Mouse (Mus musculus): ENCODE data around the gene Rnf31. TPM values are rescaled to one million over a fixed set of nuclear protein-coding genes. Genes with fewer than 3 reads are reported as not detected.

Rnf31 gene
- polyA plus RNA-seq, 1 experiment, result 24.7 TPM

DNA sequence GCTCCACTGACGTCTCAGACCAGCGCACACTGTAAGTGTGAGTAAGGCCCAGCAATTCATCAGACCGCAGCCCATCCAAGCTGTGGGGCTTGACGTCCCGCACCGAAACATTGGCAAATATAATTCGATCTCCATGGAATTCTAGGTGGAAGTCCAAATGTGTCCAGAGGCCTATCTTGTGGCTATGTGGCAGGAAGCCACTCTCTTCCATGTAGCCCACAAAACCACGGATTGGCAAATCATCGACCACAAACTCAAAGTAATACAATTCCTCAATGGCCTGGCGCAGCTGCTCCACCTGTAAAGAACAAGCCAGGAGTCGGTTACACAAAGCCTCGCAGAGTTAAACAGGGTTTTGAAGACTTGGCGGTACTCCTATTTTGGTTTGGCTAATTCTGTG, 49.8 kb downstream of the Rnf31 start:
- H3K4me1 ChIP-seq (ENCODE audit: control insufficient read depth, insufficient read depth, low read length), result no peaks in the 10 kb centered on the region
- no peak overlapping the region for H3K27ac ChIP-seq (ENCODE audit: insufficient read depth, low read length)
- H3K4me3 ChIP-seq (ENCODE audit: insufficient read depth, low read length), result no peak overlapping the region
- no peak for TF ChIP-seq POLR2A (IDR thresholded peaks at IDR 0.05; ENCODE audit: low read depth, low read length)
- TF ChIP-seq CTCF (IDR thresholded peaks at IDR 0.05; ENCODE audit: borderline replicate concordance, insufficient read depth, low read length), result no peak

DNA sequence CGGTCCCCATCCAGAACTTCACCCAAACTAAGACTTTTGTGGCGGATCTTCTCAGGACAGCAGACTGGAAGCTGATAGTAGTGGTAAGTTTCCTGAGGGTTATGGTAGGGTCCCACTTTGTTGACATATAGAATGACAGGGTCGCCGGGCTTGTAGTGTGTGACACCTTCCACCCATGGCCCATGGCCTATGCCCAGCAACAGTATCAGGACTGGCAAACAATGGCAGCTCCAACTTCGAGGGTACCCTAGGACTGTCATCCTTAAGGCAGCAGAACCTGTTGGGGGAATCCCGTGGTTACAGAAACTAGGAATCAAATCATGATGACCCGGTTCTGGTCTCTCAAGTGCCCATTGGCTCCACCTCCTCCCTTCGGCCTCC, 51.2 kb downstream of the Rnf31 start:
- TF ChIP-seq POLR2A (IDR thresholded peaks at IDR 0.05; ENCODE audit: low read depth, low read length) (no peak), CTCF (IDR thresholded peaks at IDR 0.05; ENCODE audit: borderline replicate concordance, insufficient read depth, low read length) (no peak)
- Histone ChIP-seq H3K27ac (ENCODE audit: insufficient read depth, low read length) (peak overlapping the region; percentile 92), H3K4me1 (ENCODE audit: control insufficient read depth, insufficient read depth, low read length) (no peaks in the 10 kb centered on the region), H3K4me3 (ENCODE audit: insufficient read depth, low read length) (peak overlapping the region; percentile 83)

DNA sequence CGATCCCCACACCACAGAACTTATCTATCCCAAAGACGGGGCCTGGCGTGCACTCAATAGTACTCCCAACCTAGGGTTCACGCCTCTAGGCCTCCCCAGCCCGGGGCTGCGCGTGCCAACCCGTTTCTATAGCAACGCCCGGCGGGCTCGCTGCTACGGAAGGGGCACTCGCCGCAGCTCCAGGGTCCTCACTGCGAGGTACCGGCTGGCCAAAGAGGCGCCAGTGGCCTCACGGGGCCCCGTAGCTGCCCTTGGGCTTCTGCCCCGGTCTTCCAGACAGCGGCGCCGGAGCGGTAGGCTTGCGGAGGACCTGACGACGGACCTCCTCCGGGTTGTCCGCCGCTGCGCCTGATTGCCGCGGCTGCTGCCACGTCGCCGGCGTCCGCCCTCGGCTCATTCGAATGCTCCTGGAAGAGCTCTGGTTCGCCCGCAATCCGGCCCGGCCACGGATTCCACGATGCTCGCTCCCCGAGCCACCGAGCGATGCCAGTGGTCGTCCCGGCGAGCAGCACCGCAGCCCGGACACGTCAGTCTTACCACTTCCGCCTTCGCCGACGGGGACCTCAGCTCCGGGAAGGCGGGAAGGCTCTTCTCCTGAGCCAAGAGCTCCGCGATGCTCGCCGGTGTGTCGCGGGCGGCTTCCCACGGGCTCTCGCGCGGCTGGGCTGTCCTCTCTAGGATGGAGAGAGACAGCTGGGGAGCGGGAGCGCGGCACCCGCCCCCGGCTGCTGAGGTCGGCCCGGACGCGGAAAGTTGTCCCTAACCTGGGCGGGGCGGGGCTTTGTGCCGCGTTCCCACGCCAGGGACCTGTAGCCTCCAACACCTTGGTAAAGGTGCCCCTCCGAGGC, 51.8 kb downstream of the Rnf31 start, which contains the start of gene Tm9sf1:
Gene Tm9sf1, minus strand, starts transcription at position 747 of the 848 bp plus-strand sequence.
- peak within 1 kb of the TSS; percentile 83 for H3K4me3 ChIP-seq (ENCODE audit: insufficient read depth, low read length)
- H3K4me1 ChIP-seq (ENCODE audit: control insufficient read depth, insufficient read depth, low read length), result no peaks in the 10 kb centered on the region
- H3K27ac ChIP-seq (ENCODE audit: insufficient read depth, low read length), result peak within 1 kb of the TSS; percentile 92
- TF ChIP-seq CTCF (IDR thresholded peaks at IDR 0.05; ENCODE audit: borderline replicate concordance, insufficient read depth, low read length), result no peak
- TF ChIP-seq POLR2A (IDR thresholded peaks at IDR 0.05; ENCODE audit: low read depth, low read length), result peak; percentile 49

DNA sequence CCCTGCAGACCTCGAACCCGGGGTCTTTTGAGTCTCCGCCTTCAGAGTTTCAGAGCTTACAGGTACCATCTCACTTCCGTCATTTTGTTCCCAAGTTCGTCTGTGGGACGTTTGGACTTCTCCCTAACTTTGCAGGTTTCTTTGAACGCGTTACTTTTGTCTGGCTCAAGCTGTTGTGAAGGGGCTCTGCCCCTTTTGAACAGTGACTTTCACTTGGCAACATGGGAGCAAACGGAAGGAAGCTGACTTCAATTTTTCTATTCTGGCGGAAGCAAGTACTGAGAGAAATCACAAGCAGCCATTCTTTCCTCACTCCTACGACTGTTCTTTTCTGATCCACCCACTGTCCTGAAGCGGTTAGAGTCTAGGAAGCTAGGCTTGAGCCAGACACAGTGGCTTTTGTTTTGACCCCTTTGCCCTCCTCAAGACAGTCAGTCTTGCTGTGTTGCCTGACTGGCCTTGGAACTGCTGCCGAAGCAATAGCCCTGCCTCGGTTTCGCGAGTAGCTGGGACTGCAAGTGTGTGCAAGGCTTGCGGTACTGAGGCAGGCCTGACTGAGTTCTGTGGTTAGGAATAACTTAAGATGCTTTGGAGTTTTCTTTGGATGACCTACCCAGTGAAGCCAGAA, 52.9 kb downstream of the Rnf31 start:
- no peaks in the 10 kb centered on the region for H3K4me1 ChIP-seq (ENCODE audit: control insufficient read depth, insufficient read depth, low read length)
- TF ChIP-seq CTCF (IDR thresholded peaks at IDR 0.05; ENCODE audit: borderline replicate concordance, insufficient read depth, low read length), result no peak
- no peak for TF ChIP-seq POLR2A (IDR thresholded peaks at IDR 0.05; ENCODE audit: low read depth, low read length)
- peak overlapping the region; percentile 4; the same call in 1 of the 2 replicates for H3K27ac ChIP-seq (ENCODE audit: insufficient read depth, low read length)
- H3K4me3 ChIP-seq (ENCODE audit: insufficient read depth, low read length), result peak overlapping the region; percentile 83

DNA sequence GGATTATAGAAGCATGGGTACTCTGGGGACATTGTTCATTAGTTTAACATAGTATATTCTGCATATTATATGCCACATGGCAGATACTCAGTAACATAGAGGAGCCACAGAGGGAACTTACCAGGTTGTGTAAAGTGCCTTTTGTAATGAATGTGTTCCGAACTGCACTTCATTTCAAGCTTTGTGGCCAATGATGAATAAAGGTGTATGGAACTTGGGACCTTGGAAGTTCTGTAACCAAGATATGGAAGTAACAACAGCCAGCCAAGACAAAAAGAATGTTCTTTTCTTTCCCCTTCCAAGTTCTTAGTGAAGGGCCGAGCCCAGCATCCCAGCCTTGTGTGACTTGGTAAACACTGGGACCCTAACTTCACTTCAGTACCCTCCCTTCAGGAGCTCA, 58.4 kb downstream of the Rnf31 start, which contains the start of gene Tssk4:
Gene Tssk4, plus strand, starts transcription at position 301 of the 400 bp plus-strand sequence.
- H3K4me1 ChIP-seq (ENCODE audit: control insufficient read depth, insufficient read depth, low read length), result no peaks in the 10 kb centered on the region
- H3K27ac ChIP-seq (ENCODE audit: insufficient read depth, low read length), result no peak within 1 kb of the TSS
- TF ChIP-seq CTCF (IDR thresholded peaks at IDR 0.05; ENCODE audit: borderline replicate concordance, insufficient read depth, low read length), result no peak
- no peak for TF ChIP-seq POLR2A (IDR thresholded peaks at IDR 0.05; ENCODE audit: low read depth, low read length)
- H3K4me3 ChIP-seq (ENCODE audit: insufficient read depth, low read length), result no peak within 1 kb of the TSS

DNA sequence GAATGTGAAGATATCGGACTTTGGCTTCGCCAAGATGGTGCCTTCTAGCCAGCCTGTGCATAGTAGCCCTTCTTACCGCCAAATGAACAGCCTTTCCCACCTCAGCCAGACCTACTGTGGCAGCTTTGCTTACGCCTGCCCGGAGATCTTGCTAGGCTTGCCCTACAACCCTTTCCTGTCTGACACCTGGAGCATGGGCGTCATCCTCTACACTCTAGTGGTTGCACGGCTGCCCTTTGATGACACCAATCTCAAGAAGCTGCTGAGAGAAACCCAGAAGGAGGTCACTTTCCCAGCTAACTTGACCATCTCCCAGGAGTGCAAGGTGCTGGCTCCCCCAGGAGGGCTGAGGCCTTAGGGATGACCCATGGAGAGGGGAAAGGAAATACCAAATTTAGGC, 60.0 kb downstream of the Rnf31 start:
- no peak for TF ChIP-seq CTCF (IDR thresholded peaks at IDR 0.05; ENCODE audit: borderline replicate concordance, insufficient read depth, low read length)
- no peak for TF ChIP-seq POLR2A (IDR thresholded peaks at IDR 0.05; ENCODE audit: low read depth, low read length)
- H3K4me1 ChIP-seq (ENCODE audit: control insufficient read depth, insufficient read depth, low read length), result no peaks in the 10 kb centered on the region
- H3K4me3 ChIP-seq (ENCODE audit: insufficient read depth, low read length), result no peak overlapping the region
- H3K27ac ChIP-seq (ENCODE audit: insufficient read depth, low read length), result no peak overlapping the region

Other genes starting within 250 kb of the Rnf31 start
- gene Dhrs4, start 113.0 kb upstream of the Rnf31 start, polyA plus RNA-seq (2011; ENCODE audit: insufficient read length, low read depth, missing spikeins), result 39.6 and 51.8 TPM in 2 replicates
- 0.77 and 2.9 TPM in 2 replicates for gene Carmil3, start 101.1 kb upstream of the Rnf31 start, polyA plus RNA-seq (2011; ENCODE audit: insufficient read length, low read depth, missing spikeins)
- not detected in 2 replicates for gene Cpne6, start 81.3 kb upstream of the Rnf31 start, polyA plus RNA-seq (2011; ENCODE audit: insufficient read length, low read depth, missing spikeins)
- gene Nrl, start 66.7 kb upstream of the Rnf31 start, polyA plus RNA-seq (2011; ENCODE audit: insufficient read length, low read depth, missing spikeins), result not detected in 2 replicates
- 120 and 151 TPM in 2 replicates for gene Pck2, start 51.4 kb upstream of the Rnf31 start, polyA plus RNA-seq (2011; ENCODE audit: insufficient read length, low read depth, missing spikeins)
- 19.4 and 20.7 TPM in 2 replicates for gene Dcaf11, start 31.7 kb upstream of the Rnf31 start, polyA plus RNA-seq (2011; ENCODE audit: insufficient read length, low read depth, missing spikeins)
- gene A730061H03Rik, start 31.3 kb upstream of the Rnf31 start, polyA plus RNA-seq (2011; ENCODE audit: insufficient read length, low read depth, missing spikeins), result not detected in 2 replicates
- gene Fitm1, start 16.1 kb upstream of the Rnf31 start, polyA plus RNA-seq (2011; ENCODE audit: insufficient read length, low read depth, missing spikeins), result not detected in 2 replicates
- gene Psme1, start 13.6 kb upstream of the Rnf31 start, polyA plus RNA-seq (2011; ENCODE audit: insufficient read length, low read depth, missing spikeins), result 87.2 and 116 TPM in 2 replicates
- 8.9 and 10.0 TPM in 2 replicates for gene Emc9, start 6.4 kb upstream of the Rnf31 start, polyA plus RNA-seq (2011; ENCODE audit: insufficient read length, low read depth, missing spikeins)
- gene Psme2, start 595 bp upstream of the Rnf31 start, polyA plus RNA-seq (2011; ENCODE audit: insufficient read length, low read depth, missing spikeins), result 169 and 242 TPM in 2 replicates
- 24.2 and 33.2 TPM in 2 replicates for gene Irf9, start 11.9 kb downstream of the Rnf31 start, polyA plus RNA-seq (2011; ENCODE audit: insufficient read length, low read depth, missing spikeins)
- 0.65 TPM in 1 of 2 replicates, not detected in the other for gene Rec8, start 26.3 kb downstream of the Rnf31 start, polyA plus RNA-seq (2011; ENCODE audit: insufficient read length, low read depth, missing spikeins)
- 131 and 143 TPM in 2 replicates for gene Ipo4, start 44.2 kb downstream of the Rnf31 start, polyA plus RNA-seq (2011; ENCODE audit: insufficient read length, low read depth, missing spikeins)
- 13.1 and 22.2 TPM in 2 replicates for gene Gm49378, start 46.2 kb downstream of the Rnf31 start, polyA plus RNA-seq (2011; ENCODE audit: insufficient read length, low read depth, missing spikeins)
- 77.1 and 90.9 TPM in 2 replicates for gene Tm9sf1, start 52.1 kb downstream of the Rnf31 start, polyA plus RNA-seq (2011; ENCODE audit: insufficient read length, low read depth, missing spikeins)
- gene Tssk4, start 58.5 kb downstream of the Rnf31 start, polyA plus RNA-seq (2011; ENCODE audit: insufficient read length, low read depth, missing spikeins), result 0.73 and 0.81 TPM in 2 replicates
- 28.9 and 30.0 TPM in 2 replicates for gene Mdp1, start 68.8 kb downstream of the Rnf31 start, polyA plus RNA-seq (2011; ENCODE audit: insufficient read length, low read depth, missing spikeins)
- 33.6 and 34.1 TPM in 2 replicates for gene Gmpr2, start 80.2 kb downstream of the Rnf31 start, polyA plus RNA-seq (2011; ENCODE audit: insufficient read length, low read depth, missing spikeins)
- gene Nedd8, start 80.4 kb downstream of the Rnf31 start, polyA plus RNA-seq (2011; ENCODE audit: insufficient read length, low read depth, missing spikeins), result 287 and 295 TPM in 2 replicates
- gene Tinf2, start 90.1 kb downstream of the Rnf31 start, polyA plus RNA-seq (2011; ENCODE audit: insufficient read length, low read depth, missing spikeins), result 19.7 and 20.8 TPM in 2 replicates
- 0.25 and 0.32 TPM in 2 replicates for gene Tgm1, start 122.2 kb downstream of the Rnf31 start, polyA plus RNA-seq (2011; ENCODE audit: insufficient read length, low read depth, missing spikeins)
- gene Rabggta, start 130.6 kb downstream of the Rnf31 start, polyA plus RNA-seq (2011; ENCODE audit: insufficient read length, low read depth, missing spikeins), result 11.5 and 16.3 TPM in 2 replicates
- 55.1 and 61.6 TPM in 2 replicates for gene Dhrs1, start 154.0 kb downstream of the Rnf31 start, polyA plus RNA-seq (2011; ENCODE audit: insufficient read length, low read depth, missing spikeins)
- gene Nop9, start 154.0 kb downstream of the Rnf31 start, polyA plus RNA-seq (2011; ENCODE audit: insufficient read length, low read depth, missing spikeins), result 36.4 and 37.5 TPM in 2 replicates
- gene Cideb, start 166.8 kb downstream of the Rnf31 start, polyA plus RNA-seq (2011; ENCODE audit: insufficient read length, low read depth, missing spikeins), result 0.95 TPM in 1 of 2 replicates, not detected in the other
- 2.0 TPM in 2 replicates for gene Ltb4r2, start 169.7 kb downstream of the Rnf31 start, polyA plus RNA-seq (2011; ENCODE audit: insufficient read length, low read depth, missing spikeins)
- 0.82 and 1.0 TPM in 2 replicates for gene Ltb4r1, start 174.3 kb downstream of the Rnf31 start, polyA plus RNA-seq (2011; ENCODE audit: insufficient read length, low read depth, missing spikeins)
- 8.7 and 18.0 TPM in 2 replicates for gene Adcy4, start 192.4 kb downstream of the Rnf31 start, polyA plus RNA-seq (2011; ENCODE audit: insufficient read length, low read depth, missing spikeins)
- 109 and 141 TPM in 2 replicates for gene Ripk3, start 197.2 kb downstream of the Rnf31 start, polyA plus RNA-seq (2011; ENCODE audit: insufficient read length, low read depth, missing spikeins)
- 88.8 and 98.2 TPM in 2 replicates for gene Nfatc4, start 231.4 kb downstream of the Rnf31 start, polyA plus RNA-seq (2011; ENCODE audit: insufficient read length, low read depth, missing spikeins)